Mouse (Mus musculus) liver, postnatal 0 days (tissue): ENCODE results near the gene Ccdc114.

Source experiments
- CTCF ChIP-seq: sonication (generic); IDR thresholded peaks from 2 replicates; pipeline ENCODE4 v1.5.1; 2016; ENCODE audit warnings: antibody characterized with exemption, low read depth
- EP300 ChIP-seq: IDR thresholded peaks from 2 replicates; pipeline ENCODE4 v1.6.1; 2016; ENCODE audit warnings: antibody characterized with exemption, low read depth, mild to moderate bottlenecking

DNA sequence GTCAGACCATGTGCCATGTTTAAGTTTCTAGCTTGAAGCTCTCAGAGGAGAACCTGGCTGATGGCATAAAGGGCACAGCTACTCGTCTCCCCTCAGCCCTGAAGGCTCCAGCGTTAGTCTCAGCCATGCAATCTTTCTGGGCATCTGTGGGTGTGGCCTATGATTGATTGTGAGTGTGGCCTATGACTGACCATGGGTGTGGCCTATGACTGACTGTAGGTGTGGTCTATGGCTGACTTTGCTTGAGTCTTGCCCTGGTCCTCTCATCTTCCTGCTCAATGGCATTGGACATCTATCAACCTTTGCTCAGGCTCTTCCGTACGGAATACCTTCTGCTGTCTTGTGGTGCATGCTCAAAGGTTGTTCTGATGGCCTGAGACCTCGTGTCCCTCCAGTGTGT, 22.3 kb upstream of the Ccdc114 start:
- TF ChIP-seq CTCF: no peak
- no peak for TF ChIP-seq EP300
